23 mouse cellular contexts compared by ENCODE assay signal in the genomic region with DNA sequence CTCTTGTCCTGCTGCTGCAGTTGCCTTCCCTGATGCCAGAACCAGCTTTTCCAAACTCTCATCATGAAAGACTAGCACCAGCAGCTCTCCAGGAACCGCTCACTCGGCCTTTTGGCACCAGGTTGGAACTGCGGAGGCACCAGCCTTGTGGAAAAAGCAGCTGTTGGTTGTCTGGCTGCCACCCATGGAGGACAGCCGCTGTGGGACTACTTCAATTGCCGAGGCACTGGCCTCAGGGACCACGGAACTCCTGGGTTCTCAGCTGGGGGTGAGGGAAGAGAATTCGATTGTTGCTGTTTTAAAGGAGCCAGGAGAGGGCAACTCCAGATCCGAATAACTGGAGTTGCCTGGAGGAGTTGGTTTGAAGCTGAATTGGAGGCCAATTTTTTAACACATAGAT. TPM values are rescaled to one million over a fixed set of nuclear protein-coding genes. Genes with fewer than 3 reads are reported as not detected.
DNase-seq lines count a peak whose midpoint lies in the region; ATAC-seq lines count a peak whose summit lies in the region.
"Had no signal": no experiment of that assay in that cellular context is flagged by ENCODE, and none has a peak within 500 bp of the region (broad histone marks: within the 10 kb centered on the region; RNA-seq: fewer than 3 reads in every experiment).

No protein-coding gene starts in this region.

- no peak for DNase-seq in embryonic facial prominence, embryonic 10.5 days (ENCODE audit: low spot score)
- peak; percentile 17 for DNase-seq in neural tube, embryonic 11.5 days (ENCODE audit: low spot score)
- peak; percentile 60 for DNase-seq in gastrocnemius, postnatal 14 days
- DNase-seq in frontal cortex, postnatal 14 days (ENCODE audit: low spot score in 2 of 2): no peak
- DNase-seq in kidney, adult 9 months: no peak
- DNase-seq: cerebellum, adult 8-10 months; heart, adult 11 months; kidney, adult 18-20 months; kidney, postnatal 4 days; liver; right cerebral cortex, postnatal 25 days; thymus, postnatal 36 days had no signal

- 0 out of 2 replicates have a peak overlapping the region, but pooled peaks have one; percentile 21 for H3K9ac ChIP-seq in embryonic facial prominence, embryonic 13.5 days
- H3K9ac ChIP-seq in neural tube, embryonic 11.5 days (ENCODE audit: low read length): no peak overlapping the region
- no peak overlapping the region for H3K9ac ChIP-seq in neural tube, embryonic 15.5 days (replicated peaks)
- H3K9ac ChIP-seq: embryonic facial prominence, embryonic 15.5 days; heart, embryonic 13.5 days; neural tube, embryonic 13.5 days had no signal

- intact Hi-C loops in gastrocnemius, postnatal 14 days (cut with DNase I; ENCODE audit: low total_unique reads): loop anchor here (10.0 kb wide), 1 partner anchor 130 kb away; no protein-coding TSS in a partner anchor

- no peaks in the 10 kb centered on the region for H3K27me3 ChIP-seq in embryonic facial prominence, embryonic 13.5 days
- H3K27me3 ChIP-seq in embryonic facial prominence, embryonic 10.5 days (replicated peaks; ENCODE audit: low read depth, poor library complexity, severe bottlenecking): no peaks in the 10 kb centered on the region
- no peaks in the 10 kb centered on the region for H3K27me3 ChIP-seq in neural tube, embryonic 11.5 days (ENCODE audit: control insufficient read depth, insufficient read depth, low read length)
- H3K27me3 ChIP-seq in neural tube, embryonic 15.5 days (replicated peaks): no peaks in the 10 kb centered on the region
- H3K27me3 ChIP-seq: embryonic facial prominence, embryonic 15.5 days; heart, embryonic 13.5 days; neural tube, embryonic 13.5 days; Patski had no signal

- no peak overlapping the region for H3K4me2 ChIP-seq in embryonic facial prominence, embryonic 13.5 days
- no peak overlapping the region for H3K4me2 ChIP-seq in neural tube, embryonic 11.5 days (ENCODE audit: low read depth)
- no peak overlapping the region for H3K4me2 ChIP-seq in neural tube, embryonic 15.5 days
- H3K4me2 ChIP-seq: embryonic facial prominence, embryonic 15.5 days; heart, embryonic 13.5 days; neural tube, embryonic 13.5 days had no signal

- H3K9me3 ChIP-seq in embryonic facial prominence, embryonic 13.5 days: no peaks in the 10 kb centered on the region
- H3K9me3 ChIP-seq in embryonic facial prominence, embryonic 10.5 days: no peaks in the 10 kb centered on the region
- no peaks in the 10 kb centered on the region for H3K9me3 ChIP-seq in neural tube, embryonic 11.5 days (ENCODE audit: control insufficient read depth, low read length)
- no peaks in the 10 kb centered on the region for H3K9me3 ChIP-seq in neural tube, embryonic 15.5 days (replicated peaks)
- H3K9me3 ChIP-seq: embryonic facial prominence, embryonic 15.5 days; forebrain, embryonic 10.5 days; heart, embryonic 13.5 days; neural tube, embryonic 13.5 days had no signal

- ATAC-seq in embryonic facial prominence, embryonic 13.5 days (ENCODE audit: insufficient number of reproducible peaks, insufficient read depth, low FRiP score, low TSS enrichment, low read depth): no peak
- no peak for ATAC-seq in neural tube, embryonic 11.5 days (ENCODE audit: insufficient read depth, low FRiP score, low TSS enrichment)
- no peak for ATAC-seq in neural tube, embryonic 15.5 days (ENCODE audit: low FRiP score)
- ATAC-seq: Patski had no signal

- no peaks in the 10 kb centered on the region for H3K36me3 ChIP-seq in embryonic facial prominence, embryonic 13.5 days
- H3K36me3 ChIP-seq in embryonic facial prominence, embryonic 10.5 days (replicated peaks): no peaks in the 10 kb centered on the region
- H3K36me3 ChIP-seq in neural tube, embryonic 11.5 days (ENCODE audit: control insufficient read depth, insufficient read depth, low read length): no peaks in the 10 kb centered on the region
- no peaks in the 10 kb centered on the region for H3K36me3 ChIP-seq in neural tube, embryonic 15.5 days
- H3K36me3 ChIP-seq: embryonic facial prominence, embryonic 15.5 days; forebrain, embryonic 10.5 days; heart, embryonic 13.5 days; neural tube, embryonic 13.5 days had no signal

- H3K4me3 ChIP-seq in embryonic facial prominence, embryonic 13.5 days: no peak overlapping the region
- H3K4me3 ChIP-seq in embryonic facial prominence, embryonic 10.5 days: no peak overlapping the region
- no peak overlapping the region for H3K4me3 ChIP-seq in neural tube, embryonic 11.5 days (ENCODE audit: low read depth, low read length)
- no peak overlapping the region for H3K4me3 ChIP-seq in neural tube, embryonic 15.5 days (replicated peaks)
- H3K4me3 ChIP-seq: embryonic facial prominence, embryonic 15.5 days; forebrain, embryonic 10.5 days; heart, embryonic 13.5 days; neural tube, embryonic 13.5 days had no signal

- 32% methylated on average over 8 of the region's 8 CpGs for WGBS in embryonic facial prominence, embryonic 13.5 days
- 37% methylated on average over 8 of the region's 8 CpGs for WGBS in embryonic facial prominence, embryonic 10.5 days
- WGBS in neural tube, embryonic 11.5 days: 43% methylated on average over 8 of the region's 8 CpGs
- 54% methylated on average over 8 of the region's 8 CpGs for WGBS in neural tube, embryonic 15.5 days

- H3K4me1 ChIP-seq in embryonic facial prominence, embryonic 13.5 days: peaks cover 7% of the 10 kb centered on the region
- H3K4me1 ChIP-seq in embryonic facial prominence, embryonic 10.5 days: 0 out of 2 replicates have a peak, but pooled peaks cover 3% of the 10 kb centered on the region
- no peaks in the 10 kb centered on the region for H3K4me1 ChIP-seq in neural tube, embryonic 11.5 days (ENCODE audit: control insufficient read depth, insufficient read depth, low read length)
- peaks cover 3% of the 10 kb centered on the region; the same call in 1 of the 2 replicates for H3K4me1 ChIP-seq in neural tube, embryonic 15.5 days
- H3K4me1 ChIP-seq: heart, embryonic 13.5 days had no signal

- no peak overlapping the region for H3K27ac ChIP-seq in embryonic facial prominence, embryonic 13.5 days
- no peak overlapping the region for H3K27ac ChIP-seq in embryonic facial prominence, embryonic 10.5 days (replicated peaks)
- no peak overlapping the region for H3K27ac ChIP-seq in neural tube, embryonic 11.5 days (ENCODE audit: low read depth, low read length)
- H3K27ac ChIP-seq in neural tube, embryonic 15.5 days (replicated peaks): no peak overlapping the region
- H3K27ac ChIP-seq: embryonic facial prominence, embryonic 15.5 days; forebrain, embryonic 10.5 days; heart, embryonic 13.5 days; neural tube, embryonic 13.5 days had no signal

RNA-seq across cellular contexts. Expression of a gene that starts 43.2 kb away (rescaled TPM):
- polyA plus RNA-seq in embryonic facial prominence, embryonic 13.5 days (2015; fragmentation: Nextera tagmentation; extraction: Ambion mirVana): not detected in 2 replicates
- not detected in 2 replicates for polyA plus RNA-seq in embryonic facial prominence, embryonic 10.5 days (2016; fragmentation: Nextera tagmentation; extraction: Ambion mirVana)
- not detected in 2 replicates for polyA plus RNA-seq in neural tube, embryonic 11.5 days (2014; fragmentation: Nextera tagmentation; extraction: Ambion mirVana)
- polyA plus RNA-seq in neural tube, embryonic 15.5 days (2015; fragmentation: Nextera tagmentation; extraction: Ambion mirVana): not detected in 2 replicates
- not detected for total RNA-seq in gastrocnemius, postnatal 14 days (2021)
- total RNA-seq: hematopoietic stem cell, adult 5-6 weeks; layer of hippocampus, postnatal 25 days; left cerebral cortex, postnatal 14 days; midbrain, postnatal 0 days had no signal
- polyA plus RNA-seq: embryonic facial prominence, embryonic 15.5 days; forebrain, embryonic 10.5 days; heart, embryonic 13.5 days; midbrain, postnatal 0 days; neural tube, embryonic 13.5 days; Patski had no signal

Comparison
In these comparisons a context has a peak if more than half of its experiments do, and no peak if none do; other contexts are left out.
1. DNase-seq: peak in neural tube, embryonic 11.5 days (single experiment) and gastrocnemius, postnatal 14 days (single experiment); none in embryonic facial prominence, embryonic 10.5 days (single experiment), frontal cortex, postnatal 14 days (0 of 2) and kidney, adult 9 months (single experiment).